9 mouse cellular contexts compared by ENCODE assay signal in genomic region chr7:128779305-128779704, GRCm38 (mm10). TPM values are rescaled to one million over a fixed set of nuclear protein-coding genes. Genes with fewer than 3 reads are reported as not detected.
DNase-seq lines count a peak whose midpoint lies in the region; ATAC-seq and TF ChIP-seq lines count a peak whose summit lies in the region.
"Had no signal": no experiment of that assay in that cellular context is flagged by ENCODE, and none has a peak within 500 bp of the region (broad histone marks: within the 10 kb centered on the region; RNA-seq: fewer than 3 reads in every experiment).

No protein-coding gene starts in this region.

- H3K4me1 ChIP-seq in spleen, adult 2 months (ENCODE audit: control insufficient read depth, insufficient read depth, insufficient read length) = no peaks in the 10 kb centered on the region
- H3K4me1 ChIP-seq in embryonic facial prominence, embryonic 10.5 days = no peaks in the 10 kb centered on the region
- H3K4me1 ChIP-seq in hindbrain, embryonic 16.5 days (ENCODE audit: control insufficient read depth, insufficient read depth, low read depth, low read length) = no peaks in the 10 kb centered on the region
- H3K4me1 ChIP-seq in midbrain, embryonic 15.5 days = no peaks in the 10 kb centered on the region
- H3K4me1 ChIP-seq: heart, embryonic 13.5 days had no signal

- 57% methylated on average over 6 of the region's 6 CpGs for WGBS in spleen, adult 2 months
- WGBS in embryonic facial prominence, embryonic 10.5 days = 57% methylated on average over 6 of the region's 6 CpGs
- 40% methylated on average over 6 of the region's 6 CpGs for whole genome bisulfite sequencing in hindbrain, embryonic 16.5 days
- 38% methylated on average over 6 of the region's 6 CpGs for WGBS in midbrain, embryonic 15.5 days

- H3K27me3 ChIP-seq in spleen, adult 2 months (ENCODE audit: control insufficient read depth, insufficient read depth, low read length) = no peaks in the 10 kb centered on the region
- no peaks in the 10 kb centered on the region for H3K27me3 ChIP-seq in embryonic facial prominence, embryonic 10.5 days (replicated peaks; ENCODE audit: low read depth, poor library complexity, severe bottlenecking)
- H3K27me3 ChIP-seq in hindbrain, embryonic 16.5 days (replicated peaks; ENCODE audit: control insufficient read depth, insufficient read depth, low read length) = no peaks in the 10 kb centered on the region
- no peaks in the 10 kb centered on the region for H3K27me3 ChIP-seq in midbrain, embryonic 15.5 days (replicated peaks)
- H3K27me3 ChIP-seq: heart, embryonic 13.5 days had no signal

- ATAC-seq in hindbrain, embryonic 16.5 days = peak; percentile 79
- peak; percentile 71 for ATAC-seq in midbrain, embryonic 15.5 days (replicated peaks)

- H3K9ac ChIP-seq in hindbrain, embryonic 16.5 days (ENCODE audit: low read depth, low read length) = no peak overlapping the region
- no peak overlapping the region for H3K9ac ChIP-seq in midbrain, embryonic 15.5 days
- H3K9ac ChIP-seq: heart, embryonic 13.5 days had no signal

- H3K27ac ChIP-seq in spleen, adult 2 months (ENCODE audit: insufficient read depth, low read length) = no peak overlapping the region
- H3K27ac ChIP-seq in embryonic facial prominence, embryonic 10.5 days (replicated peaks) = no peak overlapping the region
- no peak overlapping the region for H3K27ac ChIP-seq in hindbrain, embryonic 16.5 days (ENCODE audit: low read depth, low read length)
- H3K27ac ChIP-seq in midbrain, embryonic 15.5 days = peak overlapping the region; percentile 32; the same call in 1 of the 2 replicates
- H3K27ac ChIP-seq: heart, embryonic 13.5 days had no signal

- no peak for TF ChIP-seq POLR2A in spleen, adult 2 months (IDR thresholded peaks at IDR 0.05; ENCODE audit: low read depth, low read length)

- H3K4me2 ChIP-seq in hindbrain, embryonic 16.5 days (ENCODE audit: low read length) = no peak overlapping the region
- no peak overlapping the region for H3K4me2 ChIP-seq in midbrain, embryonic 15.5 days
- H3K4me2 ChIP-seq: heart, embryonic 13.5 days had no signal

- no peaks in the 10 kb centered on the region for H3K9me3 ChIP-seq in embryonic facial prominence, embryonic 10.5 days
- H3K9me3 ChIP-seq in hindbrain, embryonic 16.5 days (ENCODE audit: control insufficient read depth, low read length) = no peaks in the 10 kb centered on the region
- H3K9me3 ChIP-seq in midbrain, embryonic 15.5 days = no peaks in the 10 kb centered on the region
- H3K9me3 ChIP-seq: heart, embryonic 13.5 days had no signal

- H3K36me3 ChIP-seq in spleen, adult 2 months (ENCODE audit: control insufficient read depth, insufficient read depth, low read length) = peaks cover 40% of the 10 kb centered on the region
- H3K36me3 ChIP-seq in embryonic facial prominence, embryonic 10.5 days (replicated peaks) = peaks cover 98% of the 10 kb centered on the region
- H3K36me3 ChIP-seq in hindbrain, embryonic 16.5 days (ENCODE audit: control insufficient read depth, insufficient read depth, low read length) = peaks cover 25% of the 10 kb centered on the region
- H3K36me3 ChIP-seq in midbrain, embryonic 15.5 days (replicated peaks) = peaks cover 46% of the 10 kb centered on the region

- DNase-seq in spleen, adult 2 months (ENCODE audit: low read depth in 1 of 2, low spot score in 2 of 2) = peak; percentile 6 to 8
- DNase-seq in spleen, adult 12 weeks (ENCODE audit: low spot score) = no peak
- DNase-seq in adrenal gland, postnatal 14 days = peak; percentile 75
- DNase-seq in embryonic facial prominence, embryonic 10.5 days (ENCODE audit: low spot score) = peak; percentile 60
- peak; percentile 62 to 72 for DNase-seq in left cerebral cortex, postnatal 25 days (ENCODE audit: low spot score in 2 of 2)
- peak; percentile 60 for DNase-seq in thymus, postnatal 4 days

- peak; percentile 57; the same call in 1 of the 2 replicates for TF ChIP-seq CTCF in spleen, adult 2 months (IDR thresholded peaks at IDR 0.05; ENCODE audit: extremely low read depth, insufficient read depth, insufficient read length, insufficient replicate concordance)

- intact Hi-C loops in left cerebral cortex, postnatal 25 days (cut with DNase I) = loop anchor here (10.0 kb wide), 1 partner anchor 835 kb away; no protein-coding TSS in a partner anchor

- H3K4me3 ChIP-seq in spleen, adult 2 months (ENCODE audit: extremely low read depth, insufficient read depth, insufficient read length) = no peak overlapping the region
- no peak overlapping the region for H3K4me3 ChIP-seq in embryonic facial prominence, embryonic 10.5 days
- H3K4me3 ChIP-seq in hindbrain, embryonic 16.5 days (ENCODE audit: low read length) = no peak overlapping the region
- no peak overlapping the region for H3K4me3 ChIP-seq in midbrain, embryonic 15.5 days
- H3K4me3 ChIP-seq: heart, embryonic 13.5 days had no signal

RNA-seq across cellular contexts. Expression of gene Sec23ip, which starts 34.6 kb away (rescaled TPM):
- 26.5 and 35.6 TPM in 2 replicates for polyA plus RNA-seq in spleen, adult 2 months (2012; rRNA removed)
- 38.2 and 40.8 TPM in 2 replicates for total RNA-seq in adrenal gland, postnatal 14 days (2021)
- polyA plus RNA-seq in embryonic facial prominence, embryonic 10.5 days (2016; fragmentation: Nextera tagmentation; extraction: Ambion mirVana) = 39.1 and 41.7 TPM in 2 replicates
- polyA plus RNA-seq in hindbrain, embryonic 16.5 days (2015; fragmentation: Nextera tagmentation; extraction: Ambion mirVana) = 32.8 and 36.3 TPM in 2 replicates
- total RNA-seq in left cerebral cortex, postnatal 25 days (2021) = 10 to 100 TPM; 41.3 to 42.9 TPM
- 37.7 and 38.5 TPM in 2 replicates for polyA plus RNA-seq in midbrain, embryonic 15.5 days (2015; fragmentation: Nextera tagmentation; extraction: Ambion mirVana)

RNA-seq across cellular contexts. Expression of gene Mcmbp, which starts 39.0 kb away (rescaled TPM):
- 23.9 and 34.8 TPM in 2 replicates for polyA plus RNA-seq in spleen, adult 2 months (2012; rRNA removed)
- 41.9 and 42.2 TPM in 2 replicates for total RNA-seq in adrenal gland, postnatal 14 days (2021)
- polyA plus RNA-seq in embryonic facial prominence, embryonic 10.5 days (2016; fragmentation: Nextera tagmentation; extraction: Ambion mirVana) = 84.3 and 88.7 TPM in 2 replicates
- 34.6 and 40.4 TPM in 2 replicates for polyA plus RNA-seq in hindbrain, embryonic 16.5 days (2015; fragmentation: Nextera tagmentation; extraction: Ambion mirVana)
- 10 to 100 TPM; 22.5 to 24.7 TPM for total RNA-seq in left cerebral cortex, postnatal 25 days (2021)
- 48.7 and 49.3 TPM in 2 replicates for polyA plus RNA-seq in midbrain, embryonic 15.5 days (2015; fragmentation: Nextera tagmentation; extraction: Ambion mirVana)
